Mouse (Mus musculus) cerebellum, adult 11 months (tissue): ENCODE results near the gene Car5b.

ENCODE experiments used
- DNase-seq: peaks from one replicate; pipeline ENCODE4 v3.0.0; 2022

Car5b gene

GRCm38 (mm10) chrX:163957803-163958466, 69.9 kb downstream of the Car5b start:
- DNase-seq, result peak; percentile 31

- DNase-seq, result no peak
Measured at GRCm38 (mm10) chrX:163957381-163957780, 70.4 kb downstream of the Car5b start.

- no peak for DNase-seq
Measured at GRCm38 (mm10) chrX:163951618-163952017, 76.2 kb downstream of the Car5b start.

- no peak for DNase-seq
Measured at GRCm38 (mm10) chrX:163944381-163944780, 83.4 kb downstream of the Car5b start.

GRCm38 (mm10) chrX:163938587-163938986, 89.2 kb downstream of the Car5b start:
- no peak for DNase-seq

GRCm38 (mm10) chrX:163934731-163935130, 93.1 kb downstream of the Car5b start:
- no peak for DNase-seq

GRCm38 (mm10) chrX:163929550-163929949, 98.2 kb downstream of the Car5b start:
- no peak for DNase-seq
